Mouse (Mus musculus): ENCODE measurements around the gene Prdm16.
A peak's percentile ranks its signal among the peaks of the same experiment; 100 is the strongest.

Prdm16 gene

DNA sequence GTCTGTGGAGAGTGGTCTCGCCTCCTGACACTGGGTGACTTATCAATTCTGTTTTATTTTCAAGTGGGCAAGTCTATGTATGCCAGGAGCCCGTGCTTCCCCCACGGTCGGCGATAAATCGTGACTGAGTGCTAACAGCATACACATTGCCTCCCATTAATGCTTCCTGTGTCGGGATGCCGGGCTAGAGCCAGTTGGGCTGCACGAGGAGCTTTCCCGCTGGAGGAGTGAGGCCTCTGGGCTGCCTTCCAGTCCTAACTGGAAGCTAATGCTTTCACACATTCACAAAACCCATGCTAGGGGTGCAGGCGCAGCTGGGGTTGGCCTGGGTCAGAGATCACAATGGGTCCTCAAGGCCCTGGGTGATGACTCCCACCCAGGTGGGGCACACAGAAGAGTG, 212.0 kb downstream of the Prdm16 start:
- no peak for DNase-seq (ENCODE audit: low read depth, low spot score)

DNA sequence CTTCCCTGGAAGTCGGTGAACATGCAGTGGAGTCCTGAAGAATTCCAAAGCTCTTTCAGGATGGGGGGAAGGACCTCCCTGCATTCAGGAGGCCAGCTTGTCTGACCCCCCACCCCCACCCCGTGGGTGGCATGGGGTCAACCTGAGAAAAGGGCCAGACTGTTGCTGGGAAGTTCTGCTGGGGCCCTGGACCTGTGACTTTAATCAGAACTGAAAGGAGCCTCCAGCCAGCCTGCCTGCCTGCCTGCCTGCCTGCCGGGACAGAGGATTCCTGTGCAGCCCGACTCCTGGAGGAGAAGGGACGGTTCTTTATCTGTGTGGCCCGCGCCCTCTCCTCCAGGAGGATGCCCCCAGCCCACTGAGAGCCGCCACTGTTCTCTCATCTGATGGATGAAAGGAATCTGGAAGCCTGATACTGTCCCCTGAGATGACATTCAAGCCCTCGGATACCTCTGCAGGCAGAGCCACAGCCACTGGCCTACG, 214.2 kb downstream of the Prdm16 start:
- DNase-seq (ENCODE audit: low read depth, low spot score), result no peak

DNA sequence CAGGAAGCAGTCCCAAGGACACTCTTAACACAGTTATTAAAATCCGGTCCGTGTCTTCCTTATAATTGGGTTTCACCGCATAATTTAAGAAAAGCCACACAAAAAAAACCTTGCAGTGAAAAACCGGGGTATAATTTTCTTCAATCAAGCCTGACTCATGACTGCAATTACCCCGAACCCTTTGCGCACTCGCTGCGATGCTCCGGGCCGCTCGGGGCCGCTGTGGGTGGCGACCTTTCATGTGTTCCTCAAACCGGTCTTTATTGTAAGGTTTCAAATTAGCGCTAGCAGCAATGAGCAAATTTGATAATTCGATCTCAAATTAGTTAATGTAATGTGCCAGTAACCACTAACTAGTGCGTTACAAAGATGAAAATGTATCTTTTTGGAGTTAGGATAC, 215.9 kb downstream of the Prdm16 start:
- no peak for DNase-seq (ENCODE audit: low read depth, low spot score)

DNA sequence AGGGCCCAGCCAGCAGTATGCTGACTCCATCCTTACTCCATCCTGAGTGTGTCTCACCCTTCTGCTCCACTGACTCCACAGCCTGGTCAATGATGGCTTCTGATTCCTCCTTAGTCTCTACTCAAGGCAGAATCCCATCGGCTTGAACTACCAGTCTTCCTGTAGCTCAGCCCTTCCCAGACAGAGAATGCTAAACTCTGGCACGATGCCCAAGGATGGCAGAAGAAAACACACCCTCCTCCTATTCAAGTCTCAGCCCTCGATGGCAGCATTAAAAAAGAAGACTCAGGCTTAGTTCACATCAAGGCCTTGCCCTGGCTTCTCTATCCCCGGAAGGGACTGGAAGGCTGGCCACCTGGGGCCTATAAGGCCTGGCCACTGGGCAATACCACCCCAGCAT, 216.9 kb downstream of the Prdm16 start:
- no peak for DNase-seq (ENCODE audit: low read depth, low spot score)

DNA sequence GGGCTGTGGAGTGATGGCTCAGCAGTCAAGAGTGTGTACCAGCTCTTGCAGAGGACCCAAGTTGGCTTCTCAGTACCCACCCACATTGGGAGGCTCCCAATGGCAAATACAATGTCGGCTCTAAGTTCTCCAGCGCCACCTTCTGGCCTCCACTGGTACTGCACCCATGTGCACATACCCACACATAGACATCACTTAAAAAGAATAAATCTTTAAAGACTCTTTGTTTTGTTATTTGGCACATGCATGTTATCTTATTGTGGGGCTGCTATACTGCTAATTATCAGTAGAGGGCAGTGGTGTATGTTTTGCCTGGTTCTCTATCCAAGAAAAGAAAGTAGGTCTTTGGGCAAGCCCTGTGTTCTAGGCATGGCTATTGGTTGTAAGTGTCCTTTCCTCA, 217.7 kb downstream of the Prdm16 start:
- DNase-seq (ENCODE audit: low read depth, low spot score), result peak; percentile 56

DNA sequence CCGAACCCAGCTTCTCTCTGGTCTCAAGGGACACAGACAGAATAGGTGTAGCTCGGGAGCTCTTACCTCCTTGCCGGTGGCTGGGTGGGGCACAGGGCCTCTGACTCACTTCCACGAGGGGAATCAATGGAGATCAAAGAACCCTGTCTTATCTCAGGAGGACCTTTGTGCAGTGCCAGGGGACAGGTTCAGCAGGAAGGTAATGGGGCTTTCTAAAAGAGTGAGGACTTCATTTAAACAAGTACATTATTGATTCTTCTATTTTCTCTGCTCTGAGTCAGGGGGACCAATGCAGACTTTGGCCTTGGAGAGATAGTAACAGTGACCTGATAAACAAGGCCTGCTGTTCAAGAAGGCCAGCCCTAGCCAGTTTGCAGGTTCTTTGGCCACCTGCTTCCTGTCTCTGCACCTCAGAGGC, 218.3 kb downstream of the Prdm16 start:
- DNase-seq (ENCODE audit: low read depth, low spot score), result no peak

DNA sequence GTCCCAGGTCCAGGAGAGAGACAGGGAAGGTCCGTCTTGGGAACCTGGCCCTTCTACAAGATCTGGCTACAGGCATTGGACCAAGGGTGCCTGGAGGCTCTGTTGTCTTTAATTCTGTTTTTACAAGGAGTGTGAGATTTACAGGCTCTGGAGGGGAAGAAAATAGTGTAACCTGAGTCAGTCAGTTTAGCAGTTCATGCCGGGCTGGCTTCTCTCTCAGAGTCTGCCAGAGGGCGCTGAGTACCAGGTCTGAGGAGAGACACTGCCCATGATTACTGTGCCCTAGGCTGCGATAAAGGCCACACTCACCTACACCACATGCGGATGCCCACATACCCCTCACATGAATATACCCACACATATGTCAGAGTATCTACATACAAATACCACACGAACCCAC, 219.9 kb downstream of the Prdm16 start:
- no peak for DNase-seq (ENCODE audit: low read depth, low spot score)

DNA sequence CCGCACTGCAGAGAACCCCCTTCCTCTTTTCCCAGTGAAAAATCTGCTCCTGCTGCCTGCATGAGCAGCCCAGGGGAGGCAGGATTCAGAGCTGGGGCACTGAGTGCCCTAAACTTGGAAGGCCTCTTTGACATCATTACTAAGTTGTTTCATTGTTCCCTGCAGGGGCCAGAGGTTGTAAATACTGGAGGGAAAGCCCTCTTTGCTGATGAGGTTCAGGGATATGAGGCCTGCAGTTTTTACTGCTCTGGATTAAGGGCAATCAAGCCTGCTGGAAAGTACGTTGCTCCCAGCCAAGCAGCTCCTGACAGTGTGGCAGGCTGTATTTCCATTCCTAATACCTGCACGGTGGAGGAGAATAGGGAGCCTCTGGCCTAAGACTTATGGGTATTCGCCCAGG, 221.8 kb downstream of the Prdm16 start:
- no peak for DNase-seq (ENCODE audit: low read depth, low spot score)

DNA sequence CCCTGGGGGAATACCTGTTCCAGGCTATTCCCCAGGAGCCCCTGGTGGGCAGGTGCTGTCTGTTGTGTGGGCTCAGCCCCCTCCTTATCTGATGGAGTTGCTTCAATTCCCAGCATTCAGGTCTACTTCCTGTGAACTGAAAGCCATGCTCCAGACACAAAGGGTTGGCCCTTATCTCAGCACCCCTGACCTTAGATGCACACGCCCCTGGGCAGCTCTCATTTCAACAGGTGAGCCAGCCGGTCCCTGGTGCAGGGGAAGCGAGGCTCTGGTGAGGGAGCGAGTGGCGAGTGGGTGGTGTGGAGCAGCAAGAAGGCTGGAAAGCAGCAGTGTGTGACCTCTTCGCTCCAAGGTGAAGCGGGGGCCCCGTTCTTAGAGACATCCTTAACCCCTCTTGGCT, 226.1 kb downstream of the Prdm16 start:
- DNase-seq (ENCODE audit: low read depth, low spot score), result no peak

DNA sequence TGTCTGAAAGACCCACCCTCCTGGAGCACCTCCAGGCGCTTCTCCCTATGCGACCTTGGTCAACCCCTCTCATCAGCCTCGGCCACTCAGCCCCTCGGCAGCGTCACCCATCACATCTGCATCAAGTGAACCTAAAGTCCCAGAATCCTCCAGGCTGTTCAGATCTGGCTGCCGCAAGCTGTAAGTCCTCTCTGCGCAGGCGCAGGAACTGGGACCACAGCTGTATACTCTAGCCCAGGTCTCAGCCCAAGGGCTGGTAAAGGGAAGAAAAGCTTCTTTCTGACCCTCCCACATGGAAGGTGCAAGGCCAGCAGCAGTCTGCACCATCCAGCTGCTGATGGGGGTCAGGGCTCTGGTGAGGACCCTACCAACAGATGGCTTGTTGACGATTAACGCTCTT, 226.8 kb downstream of the Prdm16 start:
- DNase-seq (ENCODE audit: low read depth, low spot score), result peak; percentile 67

DNA sequence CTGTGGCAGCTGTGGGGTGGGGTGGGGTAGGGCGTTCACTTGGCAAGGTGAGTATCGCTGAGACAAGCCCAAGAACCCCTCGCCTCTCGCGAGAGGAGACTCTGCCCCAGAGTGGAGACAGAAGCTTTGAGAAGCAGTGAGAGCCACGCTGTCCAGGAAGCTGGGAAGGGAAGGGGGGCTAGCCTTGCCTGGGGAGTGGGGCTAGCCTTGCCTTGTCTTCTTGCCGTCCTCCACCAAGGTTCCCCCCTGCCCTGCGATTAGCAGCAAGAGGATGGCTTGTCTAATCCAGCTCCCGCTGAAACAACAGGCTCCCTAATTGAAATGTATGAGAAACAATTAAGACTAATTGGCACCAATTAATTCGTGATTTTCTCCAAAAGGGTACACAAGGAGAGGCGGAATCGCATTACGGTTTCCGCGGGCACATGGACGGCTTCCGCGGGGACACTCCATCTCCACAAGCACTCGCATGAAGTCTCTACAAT, 227.4 kb downstream of the Prdm16 start:
- peak; percentile 75 for DNase-seq (ENCODE audit: low read depth, low spot score)

DNA sequence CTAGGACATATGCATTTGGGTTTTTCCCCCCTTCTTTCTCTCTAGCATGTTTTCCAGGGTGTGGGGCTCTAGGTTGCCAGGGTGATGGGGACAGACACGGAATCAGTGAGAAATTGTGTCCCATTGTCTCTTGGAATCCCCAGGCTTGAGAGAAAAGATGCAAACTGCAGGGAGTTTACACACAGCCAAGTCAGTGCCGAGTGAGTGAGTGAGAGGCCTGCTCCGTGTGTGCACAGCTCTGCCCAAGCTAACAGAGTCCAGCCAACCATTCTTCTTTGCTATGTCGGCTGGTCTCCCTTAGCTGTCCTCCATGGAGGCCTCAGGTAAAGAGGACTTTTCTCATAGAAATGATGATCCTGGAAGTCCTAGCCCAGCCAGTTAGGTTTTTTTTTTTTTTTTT, 233.7 kb downstream of the Prdm16 start:
- no peak for DNase-seq (ENCODE audit: low read depth, low spot score)

DNA sequence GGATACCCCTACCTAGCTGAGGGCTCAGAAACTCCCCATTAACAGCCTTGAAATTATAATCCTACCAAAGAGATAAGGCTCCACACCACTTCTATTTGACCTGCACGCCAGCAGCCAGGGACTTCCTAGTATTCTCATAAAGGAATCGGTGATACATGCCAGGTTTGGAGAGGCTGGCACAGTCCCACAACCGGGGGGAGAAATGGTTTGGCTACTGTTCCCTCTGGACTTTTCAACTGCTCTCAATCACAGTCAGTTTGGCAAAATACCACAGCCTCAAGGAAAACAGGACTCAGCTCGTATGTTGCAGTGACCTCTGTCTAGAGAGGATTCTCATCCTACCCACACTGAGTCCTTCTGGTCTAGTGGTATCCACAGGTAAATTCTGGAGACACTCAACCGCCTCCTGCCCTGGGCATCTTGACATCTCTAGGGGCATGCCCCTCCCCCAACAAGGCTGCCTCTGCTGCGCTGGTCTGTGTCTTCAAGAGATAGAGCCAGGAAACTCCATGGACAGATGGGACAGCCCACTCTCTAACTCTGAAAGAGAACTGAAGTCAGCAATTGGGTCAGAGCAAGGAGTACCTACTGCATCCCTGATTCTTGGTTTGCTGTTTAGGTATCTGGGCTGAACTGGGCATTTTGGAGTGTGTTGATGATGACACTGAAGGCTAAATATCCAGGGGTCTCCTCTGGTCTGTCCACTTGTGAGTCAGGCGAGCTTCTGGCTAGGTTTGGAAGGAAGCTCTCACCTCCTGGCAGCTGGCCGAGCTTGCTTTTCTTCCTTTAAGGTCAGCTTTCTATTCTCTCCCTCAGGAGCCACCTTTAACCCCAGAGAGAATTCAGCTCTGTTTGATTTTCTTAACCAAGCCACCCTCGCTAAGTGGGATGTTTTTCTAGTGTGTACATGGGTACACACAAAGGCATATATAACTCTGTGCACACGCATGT, 234.4 kb downstream of the Prdm16 start:
- no peak for DNase-seq (ENCODE audit: low read depth, low spot score)

DNA sequence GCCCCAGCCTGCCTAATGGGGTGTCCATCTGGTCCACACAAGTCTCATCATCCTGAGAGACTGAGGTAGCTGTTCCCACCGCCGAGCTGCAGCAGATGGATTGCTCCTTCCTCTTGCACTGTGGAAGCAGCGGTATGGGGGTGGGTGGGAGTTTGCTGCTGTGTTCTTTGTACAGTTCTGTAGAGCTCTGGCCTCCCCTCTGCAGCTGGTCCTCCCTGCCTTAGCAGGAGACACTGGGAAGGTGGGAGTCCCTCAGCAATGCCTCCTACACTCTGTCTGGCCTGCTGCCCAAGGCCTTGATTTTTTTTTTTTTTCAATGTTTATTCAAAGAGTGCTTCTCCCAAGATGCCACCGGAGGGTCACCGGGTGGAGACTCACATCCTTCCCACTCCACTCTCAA, 235.3 kb downstream of the Prdm16 start:
- no peak for DNase-seq (ENCODE audit: low read depth, low spot score)

DNA sequence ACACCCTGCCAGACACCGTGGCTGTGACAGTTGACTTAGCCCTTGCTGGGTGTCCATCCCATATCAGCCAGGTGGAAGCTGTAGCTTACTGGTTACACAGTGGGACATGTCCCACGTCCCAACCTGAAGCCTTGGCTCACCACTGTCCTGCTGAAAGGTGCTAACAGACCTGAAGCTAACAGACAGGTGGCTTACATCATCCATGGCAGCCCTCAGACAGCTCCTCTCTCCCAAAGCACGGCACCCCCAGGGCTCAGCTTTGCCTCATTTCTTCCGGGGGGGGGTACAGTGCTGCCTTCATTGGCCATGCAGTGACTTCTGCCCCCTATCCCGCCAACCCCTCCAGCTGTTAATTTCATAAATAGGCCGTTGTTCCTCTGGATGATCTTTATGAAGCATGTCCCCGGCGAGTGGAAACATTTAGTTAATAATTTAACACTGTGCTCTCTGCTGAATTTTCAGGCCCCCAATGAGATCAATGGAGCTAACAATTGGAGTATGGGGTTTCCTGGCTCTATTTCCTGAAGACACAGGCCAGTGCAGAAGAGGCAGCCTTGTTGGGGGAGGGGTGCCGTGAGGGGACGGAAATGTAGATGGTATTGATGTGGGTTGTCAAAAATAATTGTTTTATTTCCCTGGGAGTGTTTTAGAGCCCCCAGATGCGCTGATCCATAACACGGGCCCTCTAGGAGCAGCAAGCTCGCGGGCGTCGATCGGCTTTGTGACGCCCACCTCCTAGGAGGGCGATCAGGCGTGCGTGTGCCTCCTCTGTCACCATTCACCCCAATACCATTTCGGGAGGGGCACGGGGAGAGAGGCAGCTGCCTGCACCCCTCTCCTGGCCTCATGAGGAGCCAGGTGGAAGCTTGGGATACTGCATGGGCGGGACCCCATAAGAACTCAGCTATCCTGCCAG, 236.2 kb downstream of the Prdm16 start:
- DNase-seq (ENCODE audit: low read depth, low spot score), result no peak

DNA sequence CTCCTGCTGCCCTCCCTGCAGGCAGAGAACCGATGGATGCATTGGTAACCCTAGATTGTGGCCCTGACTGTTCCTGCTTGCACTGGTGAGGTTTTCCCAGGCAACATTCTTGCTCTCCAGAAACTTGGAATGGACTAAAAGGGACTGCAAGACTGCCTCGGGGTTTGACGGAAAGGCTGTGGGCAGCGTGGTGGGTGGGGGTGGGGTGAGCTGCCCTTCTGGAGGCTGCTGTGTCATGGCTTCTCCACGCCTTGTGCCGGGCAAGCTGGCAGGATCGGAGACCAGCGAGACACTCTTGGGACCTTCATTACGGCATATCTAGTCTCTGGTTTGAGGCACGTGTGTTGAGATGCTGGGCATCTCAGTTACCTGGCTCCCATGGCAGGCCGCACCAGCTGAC, 237.0 kb downstream of the Prdm16 start:
- DNase-seq (ENCODE audit: low read depth, low spot score), result no peak

DNA sequence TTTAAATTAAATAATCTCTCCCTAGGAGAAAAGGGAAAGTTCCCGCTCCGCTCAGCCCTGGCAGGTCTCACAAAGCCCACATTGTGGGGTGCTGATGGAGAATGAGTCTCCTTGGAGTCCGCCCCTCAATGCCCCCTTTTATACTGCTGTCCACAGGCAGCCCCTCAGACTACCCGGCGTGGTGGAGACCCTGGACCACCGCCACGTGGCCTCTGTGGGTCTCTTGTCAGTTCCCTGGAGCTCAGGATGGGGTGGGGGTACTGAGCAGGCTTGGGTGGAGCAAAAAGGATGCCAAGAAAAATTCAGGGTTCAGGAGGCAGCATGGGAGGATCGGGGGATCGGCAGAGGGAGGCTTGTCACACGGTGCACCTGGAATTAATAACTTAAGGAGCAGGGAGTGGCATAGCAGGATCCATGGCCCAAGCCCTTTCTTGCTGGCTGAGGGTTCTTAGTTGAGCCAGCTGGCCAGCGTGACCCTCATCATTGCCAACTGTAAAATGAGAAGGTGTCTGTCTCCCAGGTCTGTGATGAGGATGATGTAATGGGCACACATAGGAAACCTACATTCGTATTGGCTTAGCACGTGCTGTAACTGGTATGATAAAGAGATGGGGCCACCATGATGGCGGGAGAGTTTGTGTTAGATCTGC, 239.9 kb downstream of the Prdm16 start:
- no peak for DNase-seq (ENCODE audit: low read depth, low spot score)

DNA sequence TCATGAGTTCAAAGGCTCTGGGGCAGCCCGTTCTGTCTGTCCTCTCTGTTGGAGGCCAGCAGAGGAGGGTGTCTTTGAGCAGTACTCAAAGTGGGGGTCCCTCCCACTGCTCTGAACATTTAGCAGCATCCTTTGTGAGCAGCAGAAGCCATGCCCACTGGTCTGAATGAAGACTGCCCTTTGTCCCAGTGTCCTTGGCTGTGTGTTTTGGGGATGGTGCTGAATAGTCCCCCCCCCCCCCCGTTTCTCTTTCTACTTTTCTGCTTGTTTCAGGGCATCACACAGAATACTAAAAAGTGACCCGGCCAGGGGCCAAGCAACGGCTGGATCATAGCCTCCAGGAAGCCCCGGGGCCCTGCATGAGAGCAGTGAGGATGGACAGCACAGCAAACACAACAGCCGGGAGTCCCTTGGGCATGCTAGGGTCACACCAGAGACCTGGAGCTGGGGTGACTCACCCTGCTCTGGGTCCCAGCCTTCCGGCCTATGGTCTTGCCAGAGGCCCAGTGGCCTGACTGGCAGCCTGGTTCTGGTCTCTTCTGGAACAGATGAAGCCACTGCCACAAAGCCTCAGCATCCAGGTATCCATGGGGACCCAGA, 242.4 kb downstream of the Prdm16 start:
- DNase-seq (ENCODE audit: low read depth, low spot score), result no peak

DNA sequence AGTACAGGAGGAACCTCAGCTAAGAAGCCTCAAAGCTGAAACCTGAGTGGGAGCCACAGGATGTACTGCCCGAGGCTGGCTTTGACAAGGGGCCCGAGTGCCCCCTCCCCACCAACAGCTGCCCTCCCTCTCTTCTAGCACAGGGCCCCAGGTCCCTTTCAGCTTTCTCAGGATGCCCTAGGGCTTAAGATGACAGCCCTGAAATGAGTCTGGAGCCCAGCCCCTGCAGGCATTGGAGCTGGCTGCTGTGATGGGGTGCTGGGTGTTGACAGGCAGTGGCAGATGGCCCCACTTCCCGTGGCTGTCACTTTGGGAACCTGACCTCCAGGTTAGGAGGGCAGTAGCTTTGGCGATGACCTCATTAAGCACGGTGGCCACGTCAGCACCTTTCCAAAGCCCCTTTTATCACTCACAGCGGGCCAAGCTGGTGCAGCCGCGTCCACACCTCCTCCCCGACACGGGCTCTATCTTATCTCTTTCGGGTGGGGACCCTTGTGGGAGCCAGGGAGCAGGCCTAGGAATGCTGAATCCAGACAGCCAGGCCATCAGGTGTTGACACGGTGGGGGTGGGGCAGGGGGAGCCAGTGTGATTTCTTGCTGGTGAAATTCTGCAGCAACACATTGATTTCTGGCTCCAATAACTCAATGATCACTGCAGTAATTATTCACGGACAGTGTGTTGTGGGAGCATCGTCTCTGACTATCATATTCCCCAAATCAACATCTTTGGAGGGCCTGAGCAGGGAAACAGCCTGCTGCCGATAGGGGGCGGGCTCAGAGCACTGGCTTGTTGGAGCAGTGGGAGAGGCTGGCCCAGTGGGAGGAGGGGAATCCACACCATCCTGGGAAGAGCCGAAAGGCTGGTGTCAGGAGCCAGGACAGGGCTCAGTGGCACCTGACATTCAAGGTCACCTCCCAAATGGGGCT, 243.2 kb downstream of the Prdm16 start:
- peak; percentile 67 for DNase-seq (ENCODE audit: low read depth, low spot score)

DNA sequence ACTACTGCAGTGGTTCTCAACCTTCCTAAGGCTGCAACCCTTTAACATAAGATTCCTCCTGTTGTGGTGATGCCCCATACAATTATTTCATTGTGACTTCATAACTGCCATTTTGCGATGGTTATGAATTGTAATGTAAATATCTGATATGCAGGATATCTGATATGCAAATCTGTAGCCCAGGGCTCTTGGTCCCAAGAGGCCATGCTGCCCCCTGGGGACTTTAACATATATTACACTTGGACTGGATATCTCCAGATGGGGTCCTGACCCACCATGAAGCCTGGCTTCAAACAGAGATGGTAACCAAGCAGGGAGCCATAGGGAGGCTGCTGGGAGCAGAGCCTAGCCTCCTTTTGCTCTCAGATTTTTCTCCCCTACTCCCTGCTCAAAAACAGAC, 244.0 kb downstream of the Prdm16 start:
- no peak for DNase-seq (ENCODE audit: low read depth, low spot score)
